Mouse (Mus musculus) mouse embryonic stem cell (cell line): ENCODE measurements around the gene Inpp5d.

ENCODE experiments used
- in situ Hi-C, 2 experiments: fragments of 300-500 bp; cut with MboI; formaldehyde crosslinking; loops; 1 replicate in 1 of 2; 3 replicates in 1 of 2; pipeline ENCODE4 v1.14.3; 2019 to 2020; ENCODE audit warnings: low sequenced_read_pairs in 2 of 2, low pct_unique_long_range_greater_than_20kb in 1 of 2, mixed read lengths in 1 of 2; ENCODE audit not compliant: unreplicated experiment in 1 of 2

Gene Inpp5d

DNA sequence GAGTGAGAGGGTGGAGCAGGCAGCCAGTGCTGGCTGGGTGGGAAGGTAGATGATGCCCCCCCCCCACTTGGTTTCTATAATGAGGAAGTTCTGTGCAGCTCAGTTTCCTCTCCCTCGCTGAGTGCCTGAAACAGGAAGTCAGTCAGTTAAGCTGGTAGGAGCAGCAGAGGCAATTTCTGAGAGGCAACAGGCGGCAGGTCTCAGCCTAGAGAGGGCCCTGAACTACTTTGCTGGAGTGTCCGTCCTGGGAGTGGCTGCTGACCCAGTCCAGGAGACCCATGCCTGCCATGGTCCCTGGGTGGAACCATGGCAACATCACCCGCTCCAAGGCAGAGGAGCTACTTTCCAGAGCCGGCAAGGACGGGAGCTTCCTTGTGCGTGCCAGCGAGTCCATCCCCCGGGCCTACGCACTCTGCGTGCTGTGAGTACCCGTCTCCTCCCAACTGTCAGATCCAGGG lies at the start of gene Inpp5d:
TSS of gene Inpp5d (plus strand) at position 102 of the 458 bp plus-strand sequence.
- in situ Hi-C loops: no loop called here

DNA sequence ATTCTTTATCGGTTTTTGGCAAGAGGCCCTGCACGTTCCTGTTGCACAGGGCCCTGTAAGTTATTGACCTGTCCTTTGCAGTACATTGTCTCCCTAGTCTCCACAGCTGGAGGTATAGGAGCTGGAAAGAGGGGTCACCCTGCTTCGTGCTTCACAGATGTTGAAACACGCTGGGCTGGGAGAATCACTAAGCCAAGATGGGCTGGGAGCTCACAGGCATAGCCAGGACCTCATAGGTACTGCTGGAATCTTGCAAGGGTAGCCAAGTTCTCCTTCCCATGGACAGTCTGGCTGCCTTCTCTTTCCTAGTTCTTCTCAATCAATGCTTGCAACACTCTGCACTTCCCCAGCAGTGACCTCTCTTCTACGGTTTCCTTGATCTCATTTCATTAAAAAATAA lies 46.9 kb upstream of the Inpp5d start:
- in situ Hi-C loops: no loop called here

DNA sequence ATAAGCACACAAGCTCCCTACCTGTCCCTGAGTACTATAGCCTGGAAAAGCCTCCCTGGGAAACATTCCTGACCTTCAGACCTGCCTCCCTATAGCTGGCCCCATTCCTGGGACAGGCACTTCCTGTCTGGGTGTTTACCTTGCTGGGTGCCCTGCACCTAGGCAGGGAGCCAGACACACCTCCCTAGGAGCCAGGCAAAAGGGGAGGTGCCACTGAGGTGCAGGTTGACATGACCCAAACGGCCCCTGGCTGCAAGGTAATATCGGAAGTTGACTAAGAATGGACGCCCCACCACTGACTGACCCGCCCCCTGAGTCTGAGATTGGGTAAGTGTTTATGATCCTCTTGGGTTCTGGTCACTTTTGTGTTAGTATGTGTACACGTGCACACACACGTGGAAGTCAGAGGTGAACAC lies 46.3 kb upstream of the Inpp5d start, which contains the start of gene Ngef:
TSS of gene Ngef (minus strand) at position 71 of the 416 bp plus-strand sequence.
- in situ Hi-C loops: no loop called here

DNA sequence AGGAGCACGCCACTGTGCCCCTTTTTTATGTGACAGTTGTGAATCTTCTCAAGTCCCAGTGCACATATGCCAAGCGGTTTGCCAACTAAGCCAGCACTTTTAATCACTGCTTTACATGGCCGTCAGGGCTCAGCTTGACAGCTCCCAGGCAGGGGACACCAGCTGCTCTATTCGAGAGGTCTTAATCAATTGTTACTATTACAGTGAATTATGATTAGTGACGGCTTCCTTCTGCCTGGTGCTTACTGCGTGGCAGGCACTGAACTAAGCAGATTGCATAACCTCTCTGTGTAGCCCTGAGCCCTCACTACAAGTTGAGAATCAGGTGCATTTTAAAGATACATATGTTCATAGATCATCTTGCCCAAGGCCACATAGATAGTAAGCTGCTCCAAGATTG lies 45.8 kb upstream of the Inpp5d start:
- in situ Hi-C loops: no loop called here

DNA sequence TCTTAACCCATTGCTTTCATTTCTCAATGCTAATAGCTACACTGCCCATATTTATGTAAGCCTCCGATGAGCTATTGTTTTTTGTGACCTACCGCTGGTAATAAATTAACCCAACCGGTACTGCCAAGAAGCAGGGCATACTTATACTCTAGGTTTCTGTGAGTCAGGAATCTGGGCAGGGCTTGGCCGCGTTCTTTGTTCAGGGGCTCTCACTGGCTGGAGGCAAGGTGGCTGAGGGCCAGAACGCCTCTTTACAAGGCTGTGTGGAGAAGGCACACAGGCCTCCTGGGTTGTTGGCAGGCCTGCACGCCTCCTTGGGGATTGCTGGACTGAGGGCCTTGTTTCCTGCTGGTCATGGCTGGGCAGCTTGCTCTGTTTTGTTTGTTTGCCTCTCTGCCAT lies 45.3 kb upstream of the Inpp5d start:
- in situ Hi-C loops: no loop called here

DNA sequence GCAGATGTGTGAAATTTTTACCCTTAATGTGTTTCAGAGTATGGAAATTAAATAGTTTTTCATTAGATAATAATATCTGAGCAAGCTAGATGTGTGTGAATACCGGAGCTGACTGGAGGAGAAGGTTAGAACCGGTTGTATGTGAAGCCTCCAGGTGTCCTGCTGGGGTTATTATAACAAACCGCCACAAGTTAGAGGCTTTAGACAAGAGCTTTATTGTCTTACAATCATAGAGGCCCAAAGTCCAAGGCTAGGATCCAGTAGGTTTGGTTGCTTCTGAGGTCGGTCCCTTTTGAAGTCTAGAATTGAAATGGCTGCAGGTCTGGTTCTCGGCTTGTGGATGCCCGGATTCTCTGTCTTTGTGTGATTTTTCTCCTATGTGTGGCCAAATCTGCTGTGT lies 41.1 kb upstream of the Inpp5d start:
- in situ Hi-C loops: no loop called here

DNA sequence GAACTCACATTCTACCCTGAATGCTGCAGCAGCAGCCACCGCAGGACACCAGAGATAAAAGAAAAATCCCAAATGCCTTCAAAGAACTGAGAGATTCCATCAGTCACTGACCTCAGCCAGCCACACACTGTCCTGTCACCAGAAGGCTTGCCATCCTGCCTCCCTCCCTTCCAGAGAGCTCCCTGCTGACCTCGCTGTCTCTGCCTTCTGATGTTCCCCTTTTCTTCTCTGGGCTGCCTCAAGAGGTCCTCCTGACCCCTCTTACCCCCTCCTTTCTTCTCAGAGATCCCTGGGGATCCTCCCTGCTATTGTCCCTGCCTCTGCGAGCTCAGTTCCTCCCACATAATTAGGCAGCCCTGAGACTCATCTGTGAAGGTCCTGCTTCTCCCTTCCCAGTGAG lies 39.3 kb upstream of the Inpp5d start:
- in situ Hi-C loops: no loop called here

DNA sequence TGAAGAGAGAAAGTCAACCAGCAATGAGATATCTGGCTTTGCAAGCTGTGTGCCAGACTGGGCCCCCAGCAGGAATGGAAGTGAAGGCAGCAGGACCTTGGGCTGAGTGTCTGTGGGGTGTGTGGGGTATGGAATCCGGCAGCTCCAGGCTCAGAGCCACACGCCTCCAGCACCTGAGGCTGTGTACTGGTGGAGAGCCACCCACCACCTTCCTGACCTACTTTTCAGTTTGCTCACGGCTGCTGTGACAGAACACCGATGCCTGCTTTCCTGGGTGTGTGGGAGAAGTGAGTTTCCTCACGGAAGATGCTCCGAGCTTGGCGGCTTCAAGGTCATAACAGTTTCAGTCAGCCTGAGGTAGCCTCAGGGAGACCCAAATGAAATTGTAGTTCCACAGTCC lies 30.9 kb upstream of the Inpp5d start:
- in situ Hi-C loops: no loop called here

DNA sequence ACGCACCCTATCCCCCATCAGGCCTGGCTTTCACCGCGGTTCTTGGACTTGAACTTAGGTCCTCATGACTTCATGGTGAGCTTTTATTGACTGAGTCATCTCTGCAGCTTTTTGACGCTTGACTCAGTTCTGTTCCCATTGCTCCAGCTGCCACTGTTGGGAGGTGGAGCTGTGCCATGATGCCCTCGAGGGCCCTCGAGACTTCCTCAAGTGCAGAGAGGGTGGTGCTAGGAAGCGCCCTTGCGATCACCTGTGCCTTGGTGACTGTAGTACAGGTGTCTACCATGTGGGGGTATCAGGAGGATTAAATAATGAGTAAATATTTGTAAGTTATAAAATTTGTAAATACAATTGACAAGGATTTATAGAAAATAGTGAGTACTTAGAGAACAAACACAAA lies 30.1 kb upstream of the Inpp5d start:
- in situ Hi-C loops: no loop called here

DNA sequence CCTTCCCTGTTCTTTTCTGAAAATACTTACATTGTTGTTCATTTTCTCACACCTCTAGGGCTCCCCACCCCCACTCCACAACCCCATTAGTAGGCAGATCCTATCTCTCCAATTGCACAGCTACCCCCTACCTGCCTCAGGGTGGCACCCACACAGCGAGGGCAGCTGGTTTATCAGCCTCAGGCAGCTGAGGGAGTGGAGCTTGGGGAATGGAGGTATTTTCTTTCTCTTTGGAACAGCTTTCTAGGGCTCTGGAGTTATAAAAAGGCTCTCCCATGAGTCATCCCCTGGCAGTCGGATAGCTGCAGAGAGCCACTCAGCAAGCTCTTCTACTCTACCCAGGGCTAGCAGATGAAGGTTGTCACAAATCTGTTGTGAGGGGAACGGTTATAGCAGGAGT lies 25.9 kb upstream of the Inpp5d start:
- in situ Hi-C loops: no loop called here

DNA sequence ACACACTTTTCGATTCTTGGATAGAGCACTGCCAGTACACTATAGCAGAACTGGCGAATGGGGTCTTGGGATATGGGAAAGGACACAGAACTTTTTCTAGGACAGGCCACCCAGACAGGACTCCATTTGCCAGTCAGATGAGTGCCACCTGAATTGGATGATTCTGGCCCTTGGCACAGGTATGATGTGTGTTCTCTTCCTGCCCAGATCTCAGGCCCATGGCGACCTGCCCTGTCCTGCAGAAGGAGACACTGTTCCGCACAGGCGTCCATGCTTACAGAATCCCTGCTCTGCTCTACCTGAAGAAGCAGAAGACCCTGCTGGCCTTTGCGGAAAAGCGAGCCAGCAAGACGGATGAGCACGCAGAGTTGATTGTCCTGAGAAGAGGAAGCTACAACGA lies 25.4 kb upstream of the Inpp5d start:
- in situ Hi-C loops: no loop called here

DNA sequence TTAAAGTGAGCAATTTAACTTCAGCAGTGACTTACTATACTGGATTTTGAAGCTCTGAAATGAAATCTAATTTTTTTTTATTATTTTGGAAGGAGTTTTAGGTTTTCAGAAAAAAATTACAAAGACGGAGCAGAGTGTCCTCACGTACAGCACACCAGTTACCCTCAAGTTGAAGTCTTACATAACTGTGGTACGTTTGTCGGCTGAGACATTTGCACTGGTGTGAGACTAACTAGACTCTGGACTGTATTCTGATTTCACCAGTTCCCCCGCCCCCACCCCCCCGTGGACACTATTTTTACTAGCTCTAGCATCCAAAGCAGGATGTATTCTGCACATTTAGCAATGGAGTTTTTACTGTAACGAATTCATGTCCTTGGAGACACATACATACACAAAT lies 19.6 kb upstream of the Inpp5d start:
- in situ Hi-C loops: no loop called here

DNA sequence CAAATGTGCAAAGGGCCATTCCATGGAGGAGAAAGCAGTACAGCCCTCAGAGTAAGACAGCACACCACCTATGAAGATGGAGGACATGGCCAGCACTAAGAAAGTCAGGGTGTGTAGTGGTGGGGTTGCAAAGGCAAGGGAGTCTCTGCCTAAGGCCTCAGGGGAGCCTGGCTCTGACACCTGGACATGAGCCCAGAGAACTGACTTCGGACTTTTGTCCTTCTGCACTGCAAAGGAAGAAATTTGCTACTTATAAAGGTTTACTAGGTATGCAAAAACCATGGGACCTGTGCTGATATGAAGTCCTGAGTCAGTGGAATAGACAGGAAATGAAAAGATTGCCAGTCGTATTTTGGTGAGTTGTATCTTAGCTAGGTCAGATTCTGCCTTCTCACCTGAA lies 18.3 kb upstream of the Inpp5d start:
- in situ Hi-C loops: no loop called here

DNA sequence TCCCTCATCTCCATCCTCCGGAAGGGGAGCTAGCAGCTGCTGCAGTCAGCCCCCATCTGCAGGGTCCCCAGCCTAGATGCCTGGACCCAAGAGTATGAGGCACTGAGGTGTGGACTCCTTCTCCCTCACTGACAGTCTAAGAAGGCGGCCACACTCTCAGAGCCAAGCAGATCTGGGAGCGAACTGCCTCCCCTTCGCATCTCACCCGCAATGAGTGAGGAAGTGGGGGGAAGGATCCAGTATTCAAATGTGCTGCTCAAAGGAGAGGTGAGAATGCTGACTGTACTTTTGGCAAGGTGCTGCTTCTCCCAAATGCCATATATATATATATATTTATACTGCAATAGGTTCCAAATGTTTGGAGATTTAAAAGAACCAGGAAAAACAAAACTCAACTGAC lies 16.7 kb upstream of the Inpp5d start:
- in situ Hi-C loops: no loop called here

DNA sequence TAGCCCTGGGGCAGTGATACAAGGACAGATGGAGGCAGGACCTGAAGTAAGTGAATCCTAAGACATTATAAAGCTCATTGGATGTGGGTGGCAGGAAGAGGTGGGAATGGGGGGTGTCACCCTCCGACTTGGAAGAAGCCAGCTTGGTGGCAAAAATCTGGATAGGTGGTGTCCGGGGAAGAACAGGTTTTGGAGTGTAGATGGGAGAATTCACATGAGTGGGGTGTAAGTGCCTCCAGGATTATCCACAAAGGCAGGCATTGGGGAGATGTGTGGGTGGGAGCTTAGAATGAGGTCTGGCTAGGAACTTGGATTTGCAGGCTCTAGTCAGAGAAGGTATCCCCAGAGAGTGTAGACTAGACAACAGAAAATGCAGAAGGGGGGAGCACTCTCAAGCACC lies 14.8 kb upstream of the Inpp5d start:
- in situ Hi-C loops: no loop called here

DNA sequence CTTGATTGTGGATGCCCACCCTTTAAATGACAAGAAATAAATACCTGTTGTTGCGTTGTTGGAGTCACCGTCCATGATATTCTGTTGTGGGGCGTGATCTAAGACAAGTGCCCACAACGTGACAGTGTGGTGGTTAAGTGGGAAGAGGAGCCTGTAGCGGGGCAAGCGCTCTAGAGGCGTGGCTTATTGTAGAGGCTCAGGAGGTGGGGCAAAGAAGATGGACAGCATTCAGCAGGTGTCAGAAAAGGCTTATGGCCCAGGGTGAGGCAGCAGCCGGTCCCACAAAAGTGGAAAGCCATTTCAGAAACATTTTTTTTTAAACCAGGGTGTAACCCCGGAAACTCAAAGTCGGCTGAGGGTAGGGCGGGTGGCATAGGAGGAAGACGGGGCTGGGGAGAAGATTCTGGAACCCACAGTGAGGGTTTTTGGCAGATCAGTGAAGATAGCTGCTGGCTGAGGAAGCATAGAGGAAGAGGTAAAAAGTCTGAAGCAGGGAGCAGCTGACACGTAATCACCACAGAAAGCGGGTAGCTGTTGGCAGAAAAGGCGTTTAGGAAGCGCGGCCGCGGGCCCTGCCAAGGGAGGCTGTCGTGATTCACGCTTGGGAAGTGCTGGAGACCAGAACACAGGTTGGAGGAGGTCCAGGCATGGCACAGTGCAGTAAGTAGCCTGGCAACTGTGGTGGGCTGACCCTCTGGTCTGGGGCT lies 12.6 kb upstream of the Inpp5d start:
- in situ Hi-C loops: no loop called here

DNA sequence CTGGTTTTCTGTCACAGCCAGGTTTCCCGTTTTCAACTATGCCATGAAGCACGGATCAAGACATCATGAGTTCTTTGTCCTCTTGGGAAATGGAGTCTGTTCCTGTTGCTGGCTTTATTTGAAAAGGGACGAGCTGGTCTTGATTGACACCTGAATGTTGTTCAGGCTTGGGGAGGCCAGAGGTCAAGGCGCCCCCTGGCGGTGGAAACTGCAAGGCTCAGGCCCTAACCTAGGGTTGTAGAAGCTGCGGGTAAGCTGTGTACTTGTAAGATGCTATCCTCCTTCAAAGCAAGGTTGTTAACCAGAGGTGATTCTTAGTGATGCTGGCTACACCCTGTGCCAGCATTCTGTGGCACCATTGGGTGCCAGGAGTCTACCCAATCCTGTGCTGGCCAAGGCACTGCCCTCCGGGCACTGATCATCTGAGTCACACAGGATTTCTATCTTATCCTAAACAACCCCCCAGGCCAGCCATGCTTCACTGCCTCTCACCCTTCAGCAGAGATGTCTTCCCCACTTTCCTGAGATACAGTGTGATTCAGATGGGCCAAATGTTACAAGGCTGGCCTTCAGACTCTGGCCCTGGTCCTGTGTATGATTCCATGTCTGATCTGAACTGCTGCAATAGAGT lies 11.6 kb upstream of the Inpp5d start:
- in situ Hi-C loops: no loop called here

DNA sequence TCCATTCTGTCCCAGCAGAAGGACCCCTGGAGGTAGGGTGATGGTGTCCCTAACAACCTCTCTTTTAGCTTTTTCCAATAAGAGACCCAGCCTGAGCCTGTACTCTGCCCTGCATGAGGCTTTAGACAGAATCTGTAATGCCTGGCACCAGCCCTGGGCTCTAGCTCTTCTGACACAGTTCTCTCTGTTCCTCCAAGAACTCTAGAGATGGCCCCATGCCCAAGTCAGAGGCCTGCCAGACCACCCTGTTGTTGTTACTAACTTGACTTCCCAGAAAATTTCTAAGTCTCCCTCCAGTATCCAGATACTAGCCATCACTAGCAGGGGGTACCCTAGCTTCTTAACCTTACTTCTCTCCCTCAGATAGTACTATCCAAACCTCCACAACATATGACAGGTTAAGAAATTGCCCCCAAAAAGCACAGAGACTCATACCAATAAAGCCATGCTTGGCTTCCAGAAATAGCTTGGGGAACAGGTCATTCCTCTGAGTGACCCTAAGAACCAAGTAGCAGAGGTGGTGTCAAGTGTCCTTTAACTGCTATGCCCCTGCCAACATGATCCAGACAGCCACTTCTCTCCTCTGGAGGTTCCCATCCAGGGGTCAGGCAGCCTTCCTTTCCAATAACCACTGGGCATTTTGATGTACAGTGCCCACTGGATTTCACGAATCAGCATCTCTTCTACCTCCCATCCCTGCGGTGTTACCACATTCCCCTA lies 5.4 kb upstream of the Inpp5d start:
- in situ Hi-C loops: no loop called here

DNA sequence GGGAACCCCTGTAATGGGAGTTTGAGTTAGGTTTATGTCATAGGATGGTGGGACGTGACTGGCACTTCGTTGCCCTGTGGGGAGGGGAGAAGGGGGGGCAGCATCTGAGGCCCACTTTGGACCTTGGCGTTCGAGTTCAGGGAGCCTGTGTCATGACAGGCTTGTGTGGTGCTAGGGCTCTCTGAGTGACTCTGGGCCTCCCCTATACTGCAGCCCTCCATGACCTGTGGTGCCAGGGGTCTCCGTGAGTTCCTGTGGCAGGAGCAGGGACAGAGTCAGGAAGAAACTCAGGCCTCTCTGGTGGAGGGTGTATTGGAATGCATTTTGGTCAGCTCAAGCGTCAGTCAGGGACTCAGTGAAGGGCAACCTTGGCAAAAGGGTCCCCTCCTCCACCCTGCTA lies 581 bp downstream of the Inpp5d start:
- in situ Hi-C loops: no loop called here
